Mouse (Mus musculus) stomach, embryonic 14.5 days (tissue): Measurements from ENCODE around the gene Phldb3. TPM values are rescaled to one million over a fixed set of nuclear protein-coding genes. Genes with fewer than 3 reads are reported as not detected.

Experiments used
- ATAC-seq: fragments of 200-750 bp; cut with Nextera tagmentation; 2 replicates; pipeline ENCODE4 v1.8.0; 2017; ENCODE audit warnings: low read depth, moderate TSS enrichment; ENCODE audit not compliant: insufficient number of reproducible peaks, insufficient read depth, low FRiP score
- H3K27ac ChIP-seq: fragments of 300-500 bp; sonication (generic); 2 replicates; pipeline ENCODE4 v1.5.1; 2014; ENCODE audit warnings: mild to moderate bottlenecking, low read length, moderate library complexity, mixed read lengths
- H3K27me3 ChIP-seq: fragments of 300-500 bp; sonication (generic); 2 replicates; pipeline ENCODE4 v1.6.1; 2014; ENCODE audit warnings: low read length, control low read depth, mixed read lengths; ENCODE audit not compliant: control insufficient read depth, insufficient read depth
- H3K36me3 ChIP-seq: fragments of 300-500 bp; sonication (generic); 2 replicates; pipeline ENCODE4 v1.6.1; 2014; ENCODE audit warnings: mild to moderate bottlenecking, control low read depth, low read length, moderate library complexity, mixed read lengths; ENCODE audit not compliant: control insufficient read depth, insufficient read depth
- H3K4me1 ChIP-seq: fragments of 300-500 bp; sonication (generic); 2 replicates; pipeline ENCODE4 v1.6.1; 2014; ENCODE audit warnings: low read length, control low read depth, mixed read lengths; ENCODE audit not compliant: control insufficient read depth, insufficient read depth
- H3K4me2 ChIP-seq: fragments of 300-500 bp; sonication (generic); replicated peaks from 2 replicates; pipeline ENCODE4 v1.6.1; 2014; ENCODE audit warnings: low read depth, low read length, control low read depth
- H3K4me3 ChIP-seq: fragments of 300-500 bp; sonication (generic); 2 replicates; pipeline ENCODE4 v1.5.1; 2014; ENCODE audit warnings: low read depth, low read length, control low read depth
- H3K9ac ChIP-seq: fragments of 300-500 bp; sonication (generic); replicated peaks from 2 replicates; pipeline ENCODE4 v1.6.1; 2014; ENCODE audit warnings: low read depth, mild to moderate bottlenecking, control low read depth, low read length, moderate library complexity, mixed read lengths
- H3K9me3 ChIP-seq: fragments of 300-500 bp; sonication (generic); 2 replicates; pipeline ENCODE4 v1.6.1; 2016; ENCODE audit warnings: low read depth, low read length, control low read depth; ENCODE audit not compliant: control insufficient read depth
- WGBS: fragments of 180-500 bp; shearing (Covaris S2); extraction: QIAGEN DNeasy Blood & Tissue Kit; methylation state at CpG from one replicate; pipeline ENCODE4 v1.1.7; 2014; 5-methylcytosine and 5-hydroxymethylcytosine counted together
- polyA plus RNA-seq: library from polyadenylated mRNA; unstranded; fragments of >200 nt; fragmentation: Nextera tagmentation; extraction: Ambion mirVana; gene quantifications from 2 replicates; pipeline ENCODE4 v1.2.1, GENCODE M21; 2014

Gene Phldb3
- polyA plus RNA-seq, 1 experiment from 2014 or later: 1.1 TPM

GRCm38 (mm10) chr7:24644996-24645395, 34.4 kb downstream of the Phldb3 start:
- no peak for ATAC-seq
- 69% methylated on average over 7 of the region's 7 CpGs for WGBS

GRCm38 (mm10) chr7:24646486-24646885, 35.9 kb downstream of the Phldb3 start:
- ATAC-seq: no peak
- 70% methylated on average over 7 of the region's 7 CpGs for WGBS
- Histone ChIP-seq H3K9me3 (no peaks in the 10 kb centered on the region), H3K27ac (no peak overlapping the region), H3K27me3 (no peaks in the 10 kb centered on the region), H3K4me3 (no peak overlapping the region), H3K36me3 (no peaks in the 10 kb centered on the region), H3K4me2 (no peak overlapping the region), H3K4me1 (no peaks in the 10 kb centered on the region), H3K9ac (no peak overlapping the region)

More at GRCm38 (mm10) chr7:24644996-24645395, 34.4 kb downstream of the Phldb3 start:
- Histone ChIP-seq H3K9ac (no peak overlapping the region), H3K27ac (no peak overlapping the region), H3K4me3 (no peak overlapping the region), H3K4me2 (no peak overlapping the region), H3K36me3 (no peaks in the 10 kb centered on the region), H3K4me1 (no peaks in the 10 kb centered on the region), H3K27me3 (no peaks in the 10 kb centered on the region), H3K9me3 (no peaks in the 10 kb centered on the region)

- whole genome bisulfite sequencing: 23% methylated on average over 7 of the region's 7 CpGs
- H3K36me3 ChIP-seq: no peaks in the 10 kb centered on the region
- H3K4me3 ChIP-seq: no peak overlapping the region
- H3K4me2 ChIP-seq: no peak overlapping the region
- no peak for ATAC-seq
- H3K9ac ChIP-seq: no peak overlapping the region
- no peaks in the 10 kb centered on the region for H3K9me3 ChIP-seq
- no peak overlapping the region for H3K27ac ChIP-seq
- H3K27me3 ChIP-seq: no peaks in the 10 kb centered on the region
- no peaks in the 10 kb centered on the region for H3K4me1 ChIP-seq
These were observed 43.1 kb downstream of the Phldb3 start for GRCm38 (mm10) chr7:24653681-24654080.

- Histone ChIP-seq H3K9ac (no peak overlapping the region), H3K27me3 (no peaks in the 10 kb centered on the region), H3K4me1 (0 out of 2 replicates have a peak, but pooled peaks cover 5% of the 10 kb centered on the region), H3K27ac (no peak overlapping the region), H3K4me2 (no peak overlapping the region), H3K36me3 (no peaks in the 10 kb centered on the region), H3K4me3 (no peak overlapping the region), H3K9me3 (no peaks in the 10 kb centered on the region)
- 41% methylated on average over 12 of the region's 12 CpGs for WGBS
- no peak for ATAC-seq
These were observed 49.3 kb downstream of the Phldb3 start for GRCm38 (mm10) chr7:24659737-24660357.

- Histone ChIP-seq H3K9me3 (no peaks in the 10 kb centered on the region), H3K4me3 (no peak overlapping the region), H3K27me3 (no peaks in the 10 kb centered on the region), H3K27ac (no peak overlapping the region), H3K36me3 (no peaks in the 10 kb centered on the region), H3K4me1 (0 out of 2 replicates have a peak, but pooled peaks cover 5% of the 10 kb centered on the region), H3K4me2 (no peak overlapping the region), H3K9ac (no peak overlapping the region)
- 65% methylated on average over 17 of the region's 17 CpGs for WGBS
- no peak for ATAC-seq
These were observed 50.7 kb downstream of the Phldb3 start for GRCm38 (mm10) chr7:24661118-24661904.

GRCm38 (mm10) chr7:24662575-24662974, 52.0 kb downstream of the Phldb3 start:
- Histone ChIP-seq H3K27ac (no peak overlapping the region), H3K9me3 (no peaks in the 10 kb centered on the region), H3K36me3 (no peaks in the 10 kb centered on the region), H3K27me3 (no peaks in the 10 kb centered on the region), H3K4me1 (0 out of 2 replicates have a peak, but pooled peaks cover 5% of the 10 kb centered on the region), H3K4me2 (no peak overlapping the region), H3K9ac (no peak overlapping the region), H3K4me3 (no peak overlapping the region)
- ATAC-seq: peak; percentile 65; the same call in 1 of the 2 replicates
- WGBS: 12% methylated on average over 8 of the region's 8 CpGs

- Histone ChIP-seq H3K4me1 (0 out of 2 replicates have a peak, but pooled peaks cover 5% of the 10 kb centered on the region), H3K27ac (no peak overlapping the region), H3K4me3 (no peak overlapping the region), H3K36me3 (no peaks in the 10 kb centered on the region), H3K4me2 (no peak overlapping the region), H3K27me3 (no peaks in the 10 kb centered on the region), H3K9me3 (no peaks in the 10 kb centered on the region), H3K9ac (no peak overlapping the region)
- ATAC-seq: no peak
- 30% methylated on average over 8 of the region's 8 CpGs for WGBS
These were observed 53.7 kb downstream of the Phldb3 start for GRCm38 (mm10) chr7:24664301-24664700.

- Histone ChIP-seq H3K9ac (no peak overlapping the region), H3K4me1 (0 out of 2 replicates have a peak, but pooled peaks cover 2% of the 10 kb centered on the region), H3K9me3 (no peaks in the 10 kb centered on the region), H3K4me3 (no peak overlapping the region), H3K27me3 (no peaks in the 10 kb centered on the region), H3K27ac (no peak overlapping the region), H3K36me3 (no peaks in the 10 kb centered on the region), H3K4me2 (no peak overlapping the region)
- no peak for ATAC-seq
- 79% methylated on average over 9 of the region's 9 CpGs for WGBS
These were observed 54.4 kb downstream of the Phldb3 start for GRCm38 (mm10) chr7:24664959-24665358.
